Mouse (Mus musculus) gastrocnemius, adult 2 months (tissue): ENCODE results near the gene Podxl. TPM values are rescaled to one million over a fixed set of nuclear protein-coding genes. Genes with fewer than 3 reads are reported as not detected.
"Not testable (repeated sequence)": the region's sequence is repeated elsewhere in the genome, so short reads cannot be mapped to it uniquely, and the experiment has no call there.

Experiments
- DNase-seq: peaks from one replicate; pipeline ENCODE4 v3.0.0; 2022
- H3K27ac ChIP-seq: fragments of 200-600 bp; 2 replicates; pipeline ENCODE4 v1.8.1; 2022; ENCODE audit warnings: mild to moderate bottlenecking
- H3K4me3 ChIP-seq: fragments of 200-600 bp; 2 replicates; pipeline ENCODE4 v1.8.1; 2022; ENCODE audit warnings: mild to moderate bottlenecking, moderate library complexity
- CTCF ChIP-seq: fragments of 200-600 bp; IDR thresholded peaks from 2 replicates; pipeline ENCODE4 v1.8.1; 2022; ENCODE audit warnings: antibody characterized with exemption, mild to moderate bottlenecking, moderate library complexity
- intact Hi-C: fragments of 180-260 bp; cut with DNase I; formaldehyde crosslinking; loops from one replicate; pipeline ENCODE4 v1.15.1; 2025
- total RNA-seq, 2 experiments: library from RNA; stranded (reverse); gene quantifications; 2 replicates each; pipeline ENCODE4 v1.2.3; 2021

Podxl gene
- total RNA-seq, 2 experiments from 2014 or later, result 22.0 to 31.9 TPM

GRCm38 (mm10) chr6:31592128-31592527 is 28.3 kb upstream of the Podxl start:
- intact Hi-C loops, result no loop called here
- no peak for TF ChIP-seq CTCF
- H3K4me3 ChIP-seq, result no peak overlapping the region
- H3K27ac ChIP-seq, result peak overlapping the region; percentile 80
- no peak for DNase-seq

- intact Hi-C loops, result no loop called here
- no peak for DNase-seq
- H3K27ac ChIP-seq, result peak overlapping the region; percentile 80
- TF ChIP-seq CTCF, result no peak
- no peak overlapping the region for H3K4me3 ChIP-seq
Observed at GRCm38 (mm10) chr6:31591676-31592075, 27.9 kb upstream of the Podxl start.

- DNase-seq, result no peak
- TF ChIP-seq CTCF, result no peak
- intact Hi-C loops, result no loop called here
- H3K27ac ChIP-seq, result no peak overlapping the region; the same call in 1 of the 2 replicates
- no peak overlapping the region for H3K4me3 ChIP-seq
Observed at GRCm38 (mm10) chr6:31590754-31591153, 27.0 kb upstream of the Podxl start.

- DNase-seq, result no peak
- intact Hi-C loops, result no loop called here
- peak overlapping the region; percentile 62 for H3K27ac ChIP-seq
- H3K4me3 ChIP-seq, result no peak overlapping the region
- TF ChIP-seq CTCF, result no peak
Observed at GRCm38 (mm10) chr6:31589268-31589667, 25.5 kb upstream of the Podxl start.

- no peak for DNase-seq
- no peak for TF ChIP-seq CTCF
- intact Hi-C loops, result no loop called here
- Histone ChIP-seq H3K27ac (peak overlapping the region; percentile 24; the same call in 1 of the 2 replicates), H3K4me3 (no peak overlapping the region)
Observed at GRCm38 (mm10) chr6:31587655-31588054, 23.9 kb upstream of the Podxl start.

GRCm38 (mm10) chr6:31586127-31586526 is 22.3 kb upstream of the Podxl start:
- no peak for DNase-seq
- no peak for TF ChIP-seq CTCF
- Histone ChIP-seq H3K27ac (peak overlapping the region; percentile 40), H3K4me3 (no peak overlapping the region)
- intact Hi-C loops, result no loop called here

- intact Hi-C loops, result no loop called here
- Histone ChIP-seq H3K27ac (no peak overlapping the region), H3K4me3 (no peak overlapping the region)
- TF ChIP-seq CTCF, result no peak
- DNase-seq, result no peak
Observed at GRCm38 (mm10) chr6:31576151-31576550, 12.4 kb upstream of the Podxl start.

- no peak for TF ChIP-seq CTCF
- Histone ChIP-seq H3K27ac (no peak overlapping the region), H3K4me3 (no peak overlapping the region)
- intact Hi-C loops, result no loop called here
- no peak for DNase-seq
Observed at GRCm38 (mm10) chr6:31575063-31575462, 11.3 kb upstream of the Podxl start.

GRCm38 (mm10) chr6:31571459-31571858 is 7.7 kb upstream of the Podxl start:
- intact Hi-C loops, result no loop called here
- no peak for DNase-seq
- no peak overlapping the region for H3K4me3 ChIP-seq
- no peak overlapping the region for H3K27ac ChIP-seq
- TF ChIP-seq CTCF, result no peak

- H3K27ac ChIP-seq, result no peak overlapping the region
- TF ChIP-seq CTCF, result no peak
- intact Hi-C loops, result no loop called here
- no peak for DNase-seq
- no peak overlapping the region for H3K4me3 ChIP-seq
Observed at GRCm38 (mm10) chr6:31568070-31568595, 4.4 kb upstream of the Podxl start.

GRCm38 (mm10) chr6:31567200-31567599 is 3.4 kb upstream of the Podxl start:
- TF ChIP-seq CTCF, result no peak
- Histone ChIP-seq H3K4me3 (no peak overlapping the region), H3K27ac (no peak overlapping the region)
- DNase-seq, result no peak
- intact Hi-C loops, result no loop called here

- TF ChIP-seq CTCF, result no peak
- Histone ChIP-seq H3K4me3 (peak overlapping the region; percentile 86), H3K27ac (peak overlapping the region; percentile 82)
- DNase-seq, result no peak
- intact Hi-C loops, result no loop called here
Observed at GRCm38 (mm10) chr6:31564901-31565391, 1.2 kb upstream of the Podxl start.

- TF ChIP-seq CTCF, result no peak
- H3K4me3 ChIP-seq, result peak overlapping the region; percentile 86
- DNase-seq, result no peak
- intact Hi-C loops, result no loop called here
- peak overlapping the region; percentile 82 for H3K27ac ChIP-seq
Observed at GRCm38 (mm10) chr6:31564182-31564531, 376 bp upstream of the Podxl start.

GRCm38 (mm10) chr6:31562371-31563080 is 1.3 kb downstream of the Podxl start:
- no peak for TF ChIP-seq CTCF
- Histone ChIP-seq H3K4me3 (peak overlapping the region; percentile 86), H3K27ac (peak overlapping the region; percentile 86)
- DNase-seq, result no peak
- intact Hi-C loops, result no loop called here

GRCm38 (mm10) chr6:31561948-31562347 is 1.8 kb downstream of the Podxl start:
- DNase-seq, intact Hi-C loops: not testable (repeated sequence)
- peak overlapping the region; percentile 86 for H3K4me3 ChIP-seq
- H3K27ac ChIP-seq, result peak overlapping the region; percentile 86
